Mouse (Mus musculus): ENCODE measurements around the gene Hs2st1. TPM values are rescaled to one million over a fixed set of nuclear protein-coding genes. Genes with fewer than 3 reads are reported as not detected.

Hs2st1 gene
- polyA plus RNA-seq, 1 experiment from 2014 or later: 13.9 TPM

GRCm38 (mm10) chr3:144565212-144565611, 4.8 kb downstream of the Hs2st1 start:
- WGBS: 92% methylated on average over 7 of the region's 7 CpGs
- no peaks in the 10 kb centered on the region for H3K9me3 ChIP-seq (replicated peaks; ENCODE audit: control insufficient read depth, low read length, poor library complexity, severe bottlenecking)
- no peak overlapping the region for H3K4me2 ChIP-seq (ENCODE audit: low read length)
- peaks cover 22% of the 10 kb centered on the region for H3K4me1 ChIP-seq (ENCODE audit: control insufficient read depth, insufficient read depth, low read length)
- H3K27me3 ChIP-seq (ENCODE audit: control insufficient read depth, insufficient read depth, low read depth, low read length): no peaks in the 10 kb centered on the region
- no peak overlapping the region for H3K4me3 ChIP-seq (ENCODE audit: low read depth, low read length)
- no peak overlapping the region for H3K9ac ChIP-seq (ENCODE audit: low read depth, low read length)
- no peak for ATAC-seq
- H3K36me3 ChIP-seq (ENCODE audit: control insufficient read depth, insufficient read depth, low read length): no peaks in the 10 kb centered on the region
- H3K27ac ChIP-seq (ENCODE audit: low read length): no peak overlapping the region

DNA sequence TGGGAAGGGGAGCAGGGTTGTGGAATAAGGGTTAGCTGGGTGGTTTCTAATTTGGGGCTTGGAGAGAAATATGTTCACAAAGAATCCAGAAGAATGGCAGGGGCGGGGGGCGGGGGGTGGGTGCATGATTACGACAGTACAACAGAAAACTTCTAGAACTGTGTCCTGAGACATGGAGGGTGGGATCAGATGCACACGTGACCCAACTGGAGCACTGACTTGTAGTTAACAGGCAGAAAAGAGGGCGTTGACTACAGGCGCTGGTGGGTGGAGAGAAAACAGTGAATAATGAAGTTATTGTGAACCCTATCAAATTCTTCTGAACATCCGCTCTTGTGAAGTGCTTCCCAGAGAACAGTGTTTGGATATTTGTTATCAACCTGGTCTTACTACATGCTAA, 6.1 kb downstream of the Hs2st1 start:
- H3K27me3 ChIP-seq (ENCODE audit: control insufficient read depth, insufficient read depth, low read depth, low read length): no peaks in the 10 kb centered on the region
- H3K4me3 ChIP-seq (ENCODE audit: low read depth, low read length): no peak overlapping the region
- WGBS: 90% methylated on average over 7 of the region's 7 CpGs
- no peak overlapping the region for H3K27ac ChIP-seq (ENCODE audit: low read length)
- H3K9ac ChIP-seq (ENCODE audit: low read depth, low read length): no peak overlapping the region
- no peak for ATAC-seq
- H3K4me1 ChIP-seq (ENCODE audit: control insufficient read depth, insufficient read depth, low read length): peaks cover 21% of the 10 kb centered on the region
- no peaks in the 10 kb centered on the region for H3K36me3 ChIP-seq (ENCODE audit: control insufficient read depth, insufficient read depth, low read length)
- no peaks in the 10 kb centered on the region for H3K9me3 ChIP-seq (replicated peaks; ENCODE audit: control insufficient read depth, low read length, poor library complexity, severe bottlenecking)
- no peak overlapping the region for H3K4me2 ChIP-seq (ENCODE audit: low read length)

DNA sequence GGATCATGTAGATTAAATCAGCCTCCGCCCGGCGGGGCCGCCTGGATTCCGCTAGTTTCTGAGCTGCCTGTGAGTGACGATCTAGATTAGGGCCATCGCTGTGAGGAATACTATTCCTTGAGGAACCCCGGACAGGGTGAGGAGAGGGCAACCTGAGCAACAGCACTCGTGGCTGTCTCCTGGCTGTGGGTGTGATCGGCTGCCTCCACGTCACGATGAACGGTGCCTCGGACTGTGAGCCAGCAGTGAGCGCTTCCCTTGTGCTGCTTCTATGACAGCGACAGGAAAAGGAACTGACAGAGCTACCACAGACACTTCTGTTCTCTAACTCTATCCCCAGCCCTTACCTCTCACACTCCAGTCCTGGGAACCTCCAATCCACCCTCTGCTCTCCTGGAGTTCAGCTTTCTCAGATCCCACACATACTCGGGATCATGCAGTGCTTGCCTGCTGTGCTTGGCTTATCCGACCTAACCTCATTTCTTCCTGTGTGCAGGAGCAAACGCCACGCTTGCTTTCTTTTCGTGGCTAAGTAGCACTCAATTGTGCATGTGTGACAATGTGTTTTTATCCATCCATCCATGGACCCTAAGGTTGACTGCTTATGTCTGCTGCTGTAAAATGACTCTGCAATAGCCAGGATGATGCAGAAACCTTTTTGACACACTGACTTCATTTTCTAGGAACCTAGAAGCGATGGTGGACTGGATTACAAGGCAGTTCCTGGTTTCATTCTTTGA, 8.3 kb downstream of the Hs2st1 start:
- no peaks in the 10 kb centered on the region for H3K36me3 ChIP-seq (ENCODE audit: control insufficient read depth, insufficient read depth, low read length)
- ATAC-seq: no peak
- H3K27me3 ChIP-seq (ENCODE audit: control insufficient read depth, insufficient read depth, low read depth, low read length): no peaks in the 10 kb centered on the region
- H3K4me3 ChIP-seq (ENCODE audit: low read depth, low read length): no peak overlapping the region
- H3K4me2 ChIP-seq (ENCODE audit: low read length): peak overlapping the region; percentile 3; the same call in 1 of the 2 replicates
- no peak overlapping the region for H3K9ac ChIP-seq (ENCODE audit: low read depth, low read length)
- no peaks in the 10 kb centered on the region for H3K9me3 ChIP-seq (replicated peaks; ENCODE audit: control insufficient read depth, low read length, poor library complexity, severe bottlenecking)
- H3K27ac ChIP-seq (ENCODE audit: low read length): no peak overlapping the region
- WGBS: 59% methylated on average over 22 of the region's 22 CpGs
- peaks cover 9% of the 10 kb centered on the region; the same call in 1 of the 2 replicates for H3K4me1 ChIP-seq (ENCODE audit: control insufficient read depth, insufficient read depth, low read length)

DNA sequence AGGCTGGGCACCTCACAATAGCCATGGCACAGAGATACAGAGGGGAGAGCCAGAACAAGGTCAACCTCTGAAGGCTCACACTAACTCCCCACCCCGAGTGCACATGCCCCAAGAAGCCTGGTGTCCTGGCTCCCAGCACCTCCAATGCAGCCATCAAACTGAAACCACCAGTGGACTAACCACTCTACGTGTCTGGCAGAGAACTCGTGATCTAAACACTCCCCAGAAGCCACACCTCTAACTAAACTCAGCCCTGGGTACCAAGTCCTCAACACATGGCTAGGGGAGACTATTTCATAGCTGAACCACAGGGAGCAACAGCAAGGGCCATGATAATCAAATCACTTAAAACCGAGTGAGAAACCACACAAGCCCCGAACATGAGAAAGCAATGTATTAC, 11.7 kb downstream of the Hs2st1 start:
- Histone ChIP-seq H3K27me3 (ENCODE audit: control insufficient read depth, insufficient read depth, low read depth, low read length) (no peaks in the 10 kb centered on the region), H3K9ac (ENCODE audit: low read depth, low read length) (no peak overlapping the region), H3K4me3 (ENCODE audit: low read depth, low read length) (no peak overlapping the region), H3K36me3 (ENCODE audit: control insufficient read depth, insufficient read depth, low read length) (no peaks in the 10 kb centered on the region), H3K4me1 (ENCODE audit: control insufficient read depth, insufficient read depth, low read length) (peaks cover 12% of the 10 kb centered on the region; the same call in 1 of the 2 replicates), H3K9me3 (replicated peaks; ENCODE audit: control insufficient read depth, low read length, poor library complexity, severe bottlenecking) (no peaks in the 10 kb centered on the region), H3K4me2 (ENCODE audit: low read length) (no peak overlapping the region), H3K27ac (ENCODE audit: low read length) (no peak overlapping the region)
- 54% methylated on average over 5 of the region's 5 CpGs for WGBS
- no peak for ATAC-seq

DNA sequence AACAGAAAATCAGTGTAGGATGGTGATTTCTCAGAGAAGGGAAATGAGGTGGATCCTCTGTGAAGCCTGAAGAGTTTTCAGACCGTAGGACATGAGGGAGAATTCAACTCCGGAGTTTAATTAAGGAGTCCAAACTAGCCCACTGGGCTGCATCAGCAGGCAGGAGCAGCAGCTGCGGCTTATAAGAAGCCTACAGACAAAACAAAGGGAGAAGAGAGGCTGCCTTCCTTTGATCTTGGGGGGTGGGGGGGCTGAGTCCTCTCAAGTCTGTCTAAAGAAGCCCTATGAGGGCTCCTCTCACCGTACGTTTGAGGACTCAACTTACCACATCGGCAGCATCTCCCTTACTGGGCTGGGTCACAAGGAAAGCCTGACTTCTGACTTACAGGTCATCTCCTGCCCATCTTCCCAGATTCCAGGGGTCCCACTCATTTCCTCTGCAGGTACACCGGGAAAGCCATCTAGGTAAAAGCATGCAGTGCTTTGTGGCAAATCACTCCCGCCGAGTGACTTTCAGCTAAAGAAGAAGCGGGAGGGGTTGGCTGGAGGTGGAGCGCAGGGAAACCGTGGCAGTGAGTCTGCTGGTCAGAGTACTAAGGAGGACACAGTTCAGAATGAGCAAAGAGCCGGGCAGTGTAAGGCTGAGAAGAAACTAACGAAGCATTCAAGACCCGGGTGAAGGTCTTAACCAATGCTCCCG, 13.2 kb downstream of the Hs2st1 start:
- Histone ChIP-seq H3K4me1 (ENCODE audit: control insufficient read depth, insufficient read depth, low read length) (peaks cover 11% of the 10 kb centered on the region; the same call in 1 of the 2 replicates), H3K4me3 (ENCODE audit: low read depth, low read length) (no peak overlapping the region), H3K27me3 (ENCODE audit: control insufficient read depth, insufficient read depth, low read depth, low read length) (no peaks in the 10 kb centered on the region), H3K9me3 (replicated peaks; ENCODE audit: control insufficient read depth, low read length, poor library complexity, severe bottlenecking) (no peaks in the 10 kb centered on the region), H3K27ac (ENCODE audit: low read length) (no peak overlapping the region), H3K4me2 (ENCODE audit: low read length) (peak overlapping the region; percentile 45), H3K36me3 (ENCODE audit: control insufficient read depth, insufficient read depth, low read length) (no peaks in the 10 kb centered on the region), H3K9ac (ENCODE audit: low read depth, low read length) (no peak overlapping the region)
- peak; percentile 27; the same call in 1 of the 2 replicates for ATAC-seq
- WGBS: 3% methylated on average over 16 of the region's 16 CpGs

DNA sequence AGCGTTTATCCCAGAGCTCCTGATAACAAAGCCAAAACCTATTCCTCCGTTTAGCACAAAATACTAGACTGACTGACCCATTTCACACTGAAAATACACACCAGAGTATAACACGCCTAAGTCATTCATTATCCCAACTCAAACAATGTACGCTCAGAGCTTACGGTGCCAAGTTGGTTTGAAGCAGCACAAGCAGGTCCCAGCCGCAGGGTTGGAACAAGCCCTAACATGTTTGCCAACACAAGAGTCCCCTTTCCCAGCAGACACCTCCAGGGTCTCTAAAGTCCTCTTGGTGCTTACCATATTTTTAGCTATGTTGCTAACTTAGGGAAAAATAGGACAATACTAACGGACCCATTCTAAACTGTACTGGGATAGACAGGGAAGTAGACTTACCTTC, 14.8 kb downstream of the Hs2st1 start:
- ATAC-seq: no peak
- 86% methylated on average over 7 of the region's 7 CpGs for WGBS
- H3K4me1 ChIP-seq (ENCODE audit: control insufficient read depth, insufficient read depth, low read length): peaks cover 10% of the 10 kb centered on the region; the same call in 1 of the 2 replicates

DNA sequence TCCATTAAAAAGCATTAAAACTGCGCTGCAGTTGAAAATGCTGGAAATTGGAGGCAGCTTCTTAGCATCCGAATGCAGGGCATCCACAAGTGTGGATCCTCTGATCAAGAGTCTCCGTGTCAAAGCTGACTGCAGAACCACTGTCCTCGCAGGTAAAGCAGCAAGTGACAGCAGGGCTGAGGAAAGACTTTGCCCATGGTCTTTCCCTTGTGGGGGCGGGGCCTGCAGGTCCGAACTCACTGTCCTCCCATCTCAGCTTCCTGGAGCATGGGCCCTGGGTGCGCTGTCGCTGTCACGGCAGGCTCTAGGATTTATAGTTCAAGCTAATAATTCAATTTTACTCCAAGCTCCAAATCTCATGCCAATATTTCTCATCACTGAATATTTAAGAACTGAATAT, 15.5 kb downstream of the Hs2st1 start:
- Histone ChIP-seq H3K9me3 (replicated peaks; ENCODE audit: control insufficient read depth, low read length, poor library complexity, severe bottlenecking) (no peaks in the 10 kb centered on the region), H3K4me3 (ENCODE audit: low read depth, low read length) (no peak overlapping the region), H3K36me3 (ENCODE audit: control insufficient read depth, insufficient read depth, low read length) (no peaks in the 10 kb centered on the region), H3K4me2 (ENCODE audit: low read length) (no peak overlapping the region), H3K4me1 (ENCODE audit: control insufficient read depth, insufficient read depth, low read length) (peaks cover 10% of the 10 kb centered on the region; the same call in 1 of the 2 replicates), H3K9ac (ENCODE audit: low read depth, low read length) (no peak overlapping the region), H3K27me3 (ENCODE audit: control insufficient read depth, insufficient read depth, low read depth, low read length) (no peaks in the 10 kb centered on the region), H3K27ac (ENCODE audit: low read length) (no peak overlapping the region)
- no peak for ATAC-seq
- WGBS: 64% methylated on average over 9 of the region's 9 CpGs

More for the DNA sequence above, 14.8 kb downstream of the Hs2st1 start:
- Histone ChIP-seq H3K27ac (ENCODE audit: low read length) (no peak overlapping the region), H3K27me3 (ENCODE audit: control insufficient read depth, insufficient read depth, low read depth, low read length) (no peaks in the 10 kb centered on the region), H3K9ac (ENCODE audit: low read depth, low read length) (no peak overlapping the region), H3K9me3 (replicated peaks; ENCODE audit: control insufficient read depth, low read length, poor library complexity, severe bottlenecking) (no peaks in the 10 kb centered on the region), H3K4me3 (ENCODE audit: low read depth, low read length) (no peak overlapping the region), H3K4me2 (ENCODE audit: low read length) (no peak overlapping the region), H3K36me3 (ENCODE audit: control insufficient read depth, insufficient read depth, low read length) (no peaks in the 10 kb centered on the region)

GRCm38 (mm10) chr3:144553942-144554341, 16.0 kb downstream of the Hs2st1 start:
- no peak overlapping the region for H3K4me2 ChIP-seq (ENCODE audit: low read length)
- ATAC-seq: no peak
- H3K4me3 ChIP-seq (ENCODE audit: low read depth, low read length): no peak overlapping the region
- WGBS: 41% methylated on average over 7 of the region's 7 CpGs
- H3K9me3 ChIP-seq (replicated peaks; ENCODE audit: control insufficient read depth, low read length, poor library complexity, severe bottlenecking): no peaks in the 10 kb centered on the region
- no peak overlapping the region for H3K27ac ChIP-seq (ENCODE audit: low read length)
- H3K4me1 ChIP-seq (ENCODE audit: control insufficient read depth, insufficient read depth, low read length): peaks cover 10% of the 10 kb centered on the region; the same call in 1 of the 2 replicates
- H3K36me3 ChIP-seq (ENCODE audit: control insufficient read depth, insufficient read depth, low read length): no peaks in the 10 kb centered on the region
- H3K9ac ChIP-seq (ENCODE audit: low read depth, low read length): no peak overlapping the region
- no peaks in the 10 kb centered on the region for H3K27me3 ChIP-seq (ENCODE audit: control insufficient read depth, insufficient read depth, low read depth, low read length)

- WGBS: 79% methylated on average over 4 of the region's 4 CpGs
- no peaks in the 10 kb centered on the region for H3K36me3 ChIP-seq (ENCODE audit: control insufficient read depth, insufficient read depth, low read length)
- no peak for ATAC-seq
- H3K27me3 ChIP-seq (ENCODE audit: control insufficient read depth, insufficient read depth, low read depth, low read length): no peaks in the 10 kb centered on the region
- no peak overlapping the region for H3K4me2 ChIP-seq (ENCODE audit: low read length)
- H3K4me3 ChIP-seq (ENCODE audit: low read depth, low read length): no peak overlapping the region
- H3K27ac ChIP-seq (ENCODE audit: low read length): no peak overlapping the region
- no peaks in the 10 kb centered on the region for H3K9me3 ChIP-seq (replicated peaks; ENCODE audit: control insufficient read depth, low read length, poor library complexity, severe bottlenecking)
- H3K4me1 ChIP-seq (ENCODE audit: control insufficient read depth, insufficient read depth, low read length): peaks cover 2% of the 10 kb centered on the region
- no peak overlapping the region for H3K9ac ChIP-seq (ENCODE audit: low read depth, low read length)
Observed at GRCm38 (mm10) chr3:144551416-144551815, 18.6 kb downstream of the Hs2st1 start.
